Mouse (Mus musculus) right cerebral cortex, postnatal 14 days (tissue): ENCODE measurements around the gene Rgs10.

Experiments
- DNase-seq: peaks from one replicate; pipeline ENCODE4 v3.0.0; 2022

The Rgs10 gene

GRCm38 (mm10) chr7:128332896-128333295 lies 85.7 kb downstream of the Rgs10 start:
- no peak for DNase-seq

GRCm38 (mm10) chr7:128330981-128331380 lies 87.6 kb downstream of the Rgs10 start:
- DNase-seq, result no peak

- no peak for DNase-seq
These were observed 93.6 kb downstream of the Rgs10 start for GRCm38 (mm10) chr7:128324977-128325376.
